Mouse (Mus musculus) adrenal gland, postnatal 36 days (tissue): ENCODE measurements around the gene Rab3b. TPM values are rescaled to one million over a fixed set of nuclear protein-coding genes. Genes with fewer than 3 reads are reported as not detected.
"Not testable (repeated sequence)": the region's sequence is repeated elsewhere in the genome, so short reads cannot be mapped to it uniquely, and the experiment has no call there.

Experiments
- DNase-seq, 2 experiments: peaks; one replicate each; pipeline ENCODE4 v3.0.0; 2021; ENCODE audit warnings: mixed read lengths in 1 of 2
- total RNA-seq, 2 experiments: library from RNA; stranded (reverse); gene quantifications; 2 replicates each; pipeline ENCODE4 v1.2.3; 2021

Gene Rab3b
- total RNA-seq, 2 experiments from 2014 or later = 30.7 to 37.6 TPM

DNA sequence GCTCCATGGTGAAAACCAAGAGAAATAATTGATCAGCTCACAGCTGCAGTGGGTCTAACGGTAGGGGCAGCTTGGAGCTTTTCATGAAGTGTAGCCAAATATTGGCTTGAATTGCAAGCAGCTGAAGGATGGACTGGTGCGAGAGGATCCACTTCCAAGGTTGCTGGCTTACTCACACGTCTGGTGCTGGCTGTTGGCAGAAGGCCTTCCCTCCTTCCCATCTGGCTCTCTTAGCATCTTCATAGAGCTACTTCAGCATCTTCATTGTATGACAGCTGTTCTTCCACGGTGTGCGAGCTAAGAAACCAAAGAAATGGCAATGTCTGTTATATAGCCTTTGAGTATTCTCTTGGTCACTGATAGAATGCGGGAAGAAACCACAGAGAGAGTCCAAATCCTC lies 12.0 kb downstream of the Rab3b start:
- peak in 1 of 2 experiments; percentile 5 for DNase-seq

DNA sequence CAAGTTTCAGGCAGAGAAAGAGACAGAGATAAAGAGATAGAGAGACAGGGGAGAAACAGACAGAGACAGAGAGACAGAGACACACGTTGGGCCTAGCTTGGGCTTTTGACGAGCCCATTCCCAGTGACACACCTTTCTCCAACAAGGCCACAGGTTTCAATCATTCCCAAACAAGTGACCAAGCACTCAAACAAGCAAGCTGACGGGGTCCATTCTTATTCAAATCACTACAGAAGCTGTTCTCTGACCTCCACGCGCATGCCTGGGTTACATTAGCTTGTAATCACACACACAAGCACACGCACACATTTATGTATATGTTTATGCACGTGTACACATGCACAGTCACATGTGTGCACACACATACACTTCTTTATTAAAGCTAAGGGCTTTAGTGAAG lies 21.6 kb downstream of the Rab3b start:
- DNase-seq = no peak

DNA sequence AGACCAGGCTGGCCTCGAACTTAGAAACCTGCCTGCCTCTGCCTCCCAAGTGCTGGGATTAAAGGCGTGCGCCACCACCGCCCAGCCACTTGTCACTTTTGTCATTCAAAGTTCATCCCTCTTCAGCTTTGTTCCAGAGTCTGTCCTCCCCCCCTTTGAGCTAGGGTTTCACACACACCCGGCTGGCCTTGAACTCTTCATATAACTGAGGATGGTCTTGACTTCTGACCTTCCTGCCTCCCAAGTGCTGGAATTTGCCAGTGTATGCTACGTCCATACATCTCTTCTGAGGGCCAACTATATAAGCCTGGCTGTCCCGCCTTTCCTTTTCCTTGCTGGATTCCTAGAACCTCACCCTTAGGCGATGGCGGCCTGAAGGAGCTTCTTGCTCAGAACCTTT lies 24.0 kb downstream of the Rab3b start:
- no peak for DNase-seq

DNA sequence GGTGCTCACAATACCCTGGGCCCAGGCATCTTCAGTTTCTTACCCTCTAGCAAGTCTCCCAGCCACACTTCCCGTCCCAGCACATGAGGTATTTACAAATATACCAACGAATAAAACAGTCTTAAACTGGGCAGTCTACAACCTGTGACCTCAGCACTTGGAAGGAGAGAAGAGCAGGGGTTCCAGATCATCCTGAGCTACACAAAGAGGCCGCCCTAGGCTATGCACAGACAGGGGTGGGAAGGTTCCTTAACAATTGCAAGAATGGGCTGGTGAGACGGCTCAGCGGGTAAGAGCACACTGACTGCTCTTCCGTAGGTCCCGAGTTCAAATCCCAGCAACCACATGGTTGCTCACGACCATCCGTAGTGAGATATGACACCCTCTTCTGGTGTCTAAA lies 24.5 kb downstream of the Rab3b start:
- DNase-seq = no peak

DNA sequence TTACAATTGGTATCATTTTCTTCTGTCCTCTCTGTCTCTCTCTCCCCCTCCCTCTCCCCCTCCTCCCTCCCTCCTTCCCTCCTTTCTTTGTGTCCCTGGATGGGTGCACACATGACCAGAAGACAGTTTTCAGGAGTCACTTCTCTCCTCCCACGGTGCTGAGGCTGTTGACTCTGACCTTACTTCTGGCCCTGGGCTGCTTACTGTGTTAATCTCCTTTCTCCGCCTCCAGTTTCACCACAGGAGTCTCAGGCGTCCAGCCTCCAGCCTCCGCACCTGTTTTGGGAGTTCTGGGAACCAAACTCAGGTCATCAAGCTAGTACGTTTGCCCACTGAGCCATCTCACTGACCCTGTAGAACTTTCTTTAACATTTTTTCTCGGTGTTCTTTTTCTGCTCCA lies 25.2 kb downstream of the Rab3b start:
- DNase-seq = no peak

DNA sequence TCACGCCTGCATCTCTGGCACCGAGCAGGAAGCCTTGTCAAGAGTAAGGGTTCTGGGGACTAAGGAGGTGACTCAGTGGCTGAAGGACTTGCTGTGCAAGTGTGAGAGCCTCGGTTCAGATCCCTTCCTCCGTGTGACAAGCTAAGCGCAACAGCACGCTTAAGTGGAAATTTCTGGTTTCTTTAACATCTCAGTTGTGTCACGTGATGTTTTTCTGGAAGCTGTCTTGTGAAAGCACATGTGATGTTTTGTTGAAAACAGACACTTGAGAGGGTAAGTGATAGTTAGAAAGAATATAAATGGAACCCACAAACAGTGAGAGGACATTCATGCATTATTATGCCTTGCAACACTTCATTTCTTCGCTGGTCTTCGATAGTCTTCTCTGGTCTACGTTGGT lies 25.9 kb downstream of the Rab3b start:
- no peak for DNase-seq

DNA sequence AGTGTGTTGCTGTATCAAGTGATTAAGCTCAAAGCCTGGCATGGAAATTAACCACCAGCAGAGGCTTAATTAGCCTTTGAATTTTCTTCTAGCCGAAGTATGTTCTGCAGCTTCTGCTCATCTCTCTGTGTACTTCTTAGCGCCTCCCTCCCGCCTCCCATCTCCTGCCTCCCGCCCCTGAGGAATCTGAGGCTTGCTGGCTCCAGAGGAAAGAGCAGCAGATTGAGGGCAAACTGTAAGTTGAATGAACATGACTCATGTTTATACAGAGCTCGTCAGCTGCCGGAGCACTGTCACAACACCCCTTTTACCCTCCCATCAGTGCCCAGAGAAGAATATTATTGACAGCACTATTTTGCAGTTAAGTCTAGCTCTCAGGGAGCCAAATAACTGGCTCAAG lies 27.0 kb downstream of the Rab3b start:
- peak; percentile 4 to 9 for DNase-seq

DNA sequence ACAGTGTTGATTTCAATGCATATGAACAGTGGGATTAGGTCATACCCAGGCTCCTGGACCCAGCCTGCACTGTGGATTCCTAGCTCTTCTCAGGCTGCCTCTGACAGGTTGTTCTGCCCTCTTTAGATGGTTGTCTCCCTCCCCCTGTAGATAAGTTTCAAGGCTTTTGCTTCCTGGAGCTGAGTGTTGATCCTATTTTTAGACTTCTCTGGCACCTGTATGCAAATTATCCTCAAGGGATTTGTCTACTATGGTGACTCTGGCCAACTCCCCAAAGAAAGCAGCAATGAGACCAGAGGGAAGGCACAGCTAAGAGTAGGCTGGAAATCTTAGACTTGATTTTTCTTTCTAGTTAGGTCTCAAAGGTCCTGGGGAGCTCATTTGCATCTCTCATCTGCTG lies 28.6 kb downstream of the Rab3b start:
- DNase-seq = no peak

DNA sequence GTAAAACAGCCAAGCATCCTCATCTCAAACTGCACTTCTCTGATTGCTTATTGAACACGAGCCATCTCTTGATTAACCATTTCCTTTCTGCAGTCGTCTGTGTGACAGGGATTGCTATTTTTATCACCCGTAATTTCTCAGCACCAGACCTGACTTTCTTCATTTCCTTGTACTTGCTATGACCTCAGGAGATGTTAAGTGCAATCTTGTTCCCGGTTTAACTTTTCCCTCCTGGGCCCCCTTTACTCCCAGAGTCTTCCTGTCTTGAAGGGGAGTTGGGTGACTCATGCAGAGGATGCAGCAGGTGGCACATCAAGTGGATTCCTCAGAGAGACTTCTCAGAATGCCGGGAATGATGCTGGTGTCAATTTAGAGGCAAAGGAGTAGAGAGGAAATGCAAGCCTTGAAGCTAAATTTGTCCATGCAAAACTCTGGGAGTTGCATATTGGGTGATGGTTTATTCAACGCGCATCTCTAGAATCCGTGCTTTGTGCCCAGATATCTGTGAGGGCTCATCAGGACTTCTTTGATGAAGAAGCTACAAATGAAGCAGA lies 31.1 kb downstream of the Rab3b start:
- DNase-seq = no peak

DNA sequence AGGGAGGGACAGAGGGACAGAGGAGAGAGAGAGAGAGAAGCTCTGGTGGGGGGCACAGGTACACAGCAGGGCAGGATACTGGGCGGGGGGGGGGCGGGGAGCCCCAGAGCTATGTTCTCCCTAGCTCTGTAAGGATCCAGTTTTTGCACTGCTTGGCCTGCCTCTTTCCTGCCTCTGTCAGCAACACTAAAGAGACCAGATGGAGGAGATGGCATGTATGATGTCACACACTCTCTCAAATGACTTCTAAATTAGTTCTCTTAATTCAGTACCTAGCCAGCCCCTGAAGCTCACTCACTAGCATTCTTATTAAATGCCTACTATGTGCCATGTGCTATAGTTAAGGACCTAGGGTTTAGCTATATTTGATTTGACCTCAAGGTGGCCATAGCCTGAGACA lies 33.0 kb downstream of the Rab3b start:
- DNase-seq = no peak

DNA sequence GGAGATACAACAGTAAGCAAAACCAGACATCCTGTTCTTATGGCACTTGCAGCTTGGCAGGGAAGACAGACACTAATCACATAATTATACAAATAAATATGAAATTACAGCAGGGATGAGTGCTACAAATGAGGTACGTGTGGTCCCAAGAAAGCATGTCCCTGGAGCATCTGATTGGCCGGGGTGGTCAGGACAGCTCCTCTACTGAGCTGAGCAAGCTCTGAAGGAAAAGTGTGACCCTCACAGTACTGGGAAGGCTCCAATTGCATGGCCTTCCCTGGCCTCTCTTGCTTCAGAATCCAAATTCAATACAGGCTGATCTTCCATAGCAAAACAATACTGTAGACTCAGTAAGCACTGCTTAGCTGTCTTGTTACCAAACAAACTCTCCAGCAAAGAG lies 34.3 kb downstream of the Rab3b start:
- DNase-seq = no peak

DNA sequence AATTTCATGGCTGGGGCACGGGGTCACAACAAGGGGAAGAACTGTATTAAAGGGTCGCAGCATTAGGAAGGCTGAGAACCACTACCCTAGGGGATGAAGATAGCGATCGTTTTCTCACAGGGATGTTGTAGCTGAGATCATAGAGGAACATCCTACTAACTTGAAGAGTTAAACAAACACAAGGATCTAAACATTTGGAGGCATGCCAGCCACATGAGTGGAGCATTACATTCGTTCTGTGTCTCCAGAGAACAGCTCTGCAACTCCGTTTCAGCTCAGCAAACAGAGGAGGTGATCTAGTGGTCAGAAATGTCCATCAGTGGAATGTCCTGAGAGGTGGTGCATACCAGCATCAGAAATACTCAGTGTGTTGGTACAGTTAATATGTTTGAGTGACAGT lies 35.5 kb downstream of the Rab3b start:
- DNase-seq = no peak

DNA sequence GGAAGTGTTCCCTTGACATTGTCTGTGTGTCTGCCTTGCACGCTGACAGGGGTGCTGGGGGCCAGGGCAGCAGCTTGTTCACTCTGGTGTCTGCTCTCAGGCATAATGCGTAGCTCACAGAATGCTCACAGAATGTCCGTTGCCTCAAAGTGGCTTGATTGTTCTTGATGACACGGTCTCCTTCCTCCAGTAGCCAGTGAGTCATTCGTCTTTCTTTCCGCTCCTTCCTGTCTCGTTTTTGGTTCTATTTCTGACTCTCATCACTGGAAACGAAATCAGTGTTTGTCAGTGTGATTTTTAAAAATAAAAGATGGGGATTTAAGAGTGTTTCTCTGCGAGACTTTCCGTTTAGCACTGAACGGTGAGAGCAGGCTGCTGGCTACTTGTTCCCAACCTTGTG lies 36.2 kb downstream of the Rab3b start:
- DNase-seq = no peak

DNA sequence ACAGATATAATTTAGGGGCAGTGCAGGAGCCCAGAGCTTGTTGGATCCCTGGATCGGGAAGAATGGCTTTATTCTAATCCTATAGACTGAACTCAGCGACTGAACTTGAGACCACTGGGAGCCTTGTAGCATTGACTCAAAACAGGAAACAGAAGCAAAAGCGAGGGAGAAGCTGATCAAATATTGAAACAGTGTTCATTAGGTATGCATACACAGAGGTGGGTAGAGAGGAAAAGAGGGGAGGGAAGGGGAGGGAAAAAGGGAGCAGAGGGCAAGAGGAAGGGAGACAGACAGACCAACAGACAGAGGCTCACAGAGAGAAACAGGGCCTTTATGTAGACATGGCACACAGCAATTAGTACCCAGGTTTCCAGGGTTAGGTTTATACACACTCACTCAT lies 38.8 kb downstream of the Rab3b start:
- no peak for DNase-seq

DNA sequence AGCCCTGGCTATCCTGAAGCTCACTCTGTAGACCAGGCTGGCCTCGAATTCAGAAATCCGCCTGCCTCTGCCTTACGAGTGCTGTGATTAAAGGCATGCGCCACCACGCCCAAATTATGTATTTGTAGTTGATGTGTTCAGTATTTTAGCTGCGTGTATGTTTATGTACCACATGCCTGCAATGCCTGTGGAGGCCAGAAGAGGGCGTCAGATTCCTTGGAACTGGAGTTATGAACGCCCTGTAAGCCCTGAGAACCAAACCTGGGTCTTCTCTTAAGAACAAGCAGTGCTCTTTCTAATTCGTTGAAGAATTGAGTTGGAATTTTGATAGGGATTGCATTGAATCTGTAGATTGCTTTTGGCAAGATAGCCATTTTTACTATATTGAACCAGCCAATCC lies 49.1 kb downstream of the Rab3b start:
- not testable (repeated sequence) for DNase-seq

DNA sequence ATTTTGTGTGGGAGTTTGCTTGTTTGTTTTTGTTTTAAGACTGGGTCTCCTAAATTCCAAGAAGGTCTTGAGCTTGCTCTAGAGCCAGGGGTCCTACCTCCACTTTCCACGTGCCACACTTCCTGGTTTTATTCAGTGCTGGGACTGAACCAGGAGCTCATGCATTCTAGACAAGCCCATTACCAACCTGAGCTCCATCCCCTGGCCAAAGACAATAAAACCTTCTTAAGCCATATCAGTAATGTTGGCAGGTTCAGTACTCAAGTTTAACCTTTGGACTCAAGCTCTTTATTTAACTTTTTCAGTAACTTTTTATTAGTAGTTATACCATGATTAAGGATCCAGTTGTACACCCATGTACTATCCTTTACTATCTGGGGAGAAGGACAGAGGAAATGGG lies 54.3 kb downstream of the Rab3b start:
- DNase-seq = no peak

DNA sequence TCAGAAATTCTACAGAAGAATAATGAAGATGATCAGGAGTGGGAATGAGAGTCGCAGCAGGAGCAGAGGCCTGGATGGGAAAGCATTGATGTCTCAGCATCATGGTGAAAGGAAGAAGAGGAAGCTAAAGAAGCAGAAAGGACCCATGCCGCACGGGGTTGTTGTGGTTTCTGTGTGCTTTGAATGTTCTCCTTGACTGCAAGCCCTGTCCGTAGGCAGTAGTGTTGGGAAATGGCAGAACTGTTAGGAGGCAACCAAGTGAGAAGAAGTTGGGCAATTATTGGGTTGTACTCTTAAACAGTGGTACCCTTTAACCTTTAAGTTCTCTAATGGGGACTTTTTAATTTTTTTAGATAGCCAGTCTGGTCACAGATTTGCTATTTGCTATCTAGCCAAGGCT lies 56.0 kb downstream of the Rab3b start:
- no peak for DNase-seq

DNA sequence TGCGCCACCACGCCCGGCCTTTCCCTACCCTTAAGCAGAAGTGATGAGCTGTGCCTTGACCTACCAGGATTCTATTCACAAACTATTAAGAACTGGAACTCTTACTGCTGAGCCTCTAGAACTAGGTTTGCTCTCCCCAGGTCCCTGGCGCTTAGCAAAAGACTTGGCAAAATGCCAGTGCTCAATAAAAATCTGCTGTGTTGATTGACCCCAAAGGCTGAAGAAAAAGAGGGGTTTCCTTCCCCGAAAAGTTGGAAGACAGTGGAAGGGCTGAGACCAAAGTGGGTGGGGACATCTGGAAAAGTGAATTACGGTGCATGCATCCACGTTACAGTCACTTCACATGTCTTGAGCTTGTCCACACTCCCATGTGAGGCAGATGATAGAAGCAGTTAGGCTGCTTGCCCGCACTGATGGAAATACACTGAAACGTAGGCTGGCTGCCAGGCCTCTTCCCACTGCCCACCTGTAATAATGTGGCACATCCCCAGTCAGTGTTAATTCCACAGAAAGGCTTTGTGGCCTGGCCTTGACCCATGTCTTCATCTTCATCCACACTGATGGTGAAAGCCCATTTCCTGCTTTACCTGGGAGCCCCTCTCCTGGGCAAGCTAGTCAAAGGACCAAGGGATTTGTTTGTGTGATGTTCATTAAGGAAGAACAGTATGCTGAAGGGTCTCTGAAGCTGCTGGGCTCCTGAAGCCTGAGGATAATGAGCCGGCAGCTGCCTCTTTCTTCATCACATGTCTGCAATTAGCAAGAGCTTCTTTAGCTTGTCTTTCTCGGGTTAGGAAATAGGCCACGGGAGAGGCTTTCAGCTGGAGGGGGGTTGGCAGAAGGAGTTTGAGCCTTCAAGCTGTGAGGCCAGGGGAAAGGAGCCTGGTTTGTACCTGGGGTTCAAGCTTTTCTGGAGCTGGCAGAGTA lies 59.2 kb downstream of the Rab3b start:
- DNase-seq = no peak

DNA sequence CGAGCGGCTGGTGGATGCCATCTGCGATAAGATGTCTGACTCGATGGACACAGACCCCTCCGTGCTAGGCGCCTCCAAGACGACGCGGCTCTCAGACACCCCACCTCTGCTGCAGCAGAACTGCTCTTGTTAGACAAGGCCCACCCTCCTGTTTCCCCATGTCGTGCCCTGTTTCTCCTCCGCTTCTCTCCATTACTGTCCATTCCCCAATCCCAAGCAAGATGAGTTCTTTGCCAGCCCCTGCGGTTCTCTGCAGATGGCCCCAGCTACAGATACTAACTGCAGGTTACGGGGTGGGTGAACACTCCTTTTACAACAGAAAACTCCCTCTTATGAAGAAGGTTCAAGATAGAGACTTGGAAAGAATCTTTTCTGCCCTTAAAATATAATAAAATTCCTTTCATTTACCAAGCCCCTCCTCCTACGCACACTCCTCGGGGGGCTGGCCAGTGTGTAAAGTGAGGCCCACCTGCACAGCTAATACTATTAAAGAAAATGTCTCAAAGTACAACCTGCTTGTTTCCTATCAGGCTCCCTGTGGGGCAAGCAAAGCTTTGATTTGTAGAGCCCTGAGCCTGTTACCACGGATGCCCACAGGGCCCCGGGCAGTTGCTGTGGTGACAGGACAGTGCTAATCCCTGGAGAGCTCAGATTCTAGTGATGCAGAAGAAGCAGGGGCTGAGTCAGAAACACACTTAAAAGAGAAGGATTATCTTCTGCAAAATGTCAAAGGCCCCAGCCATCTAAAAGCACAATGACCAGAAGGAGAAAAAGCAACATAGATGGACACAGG lies 62.0 kb downstream of the Rab3b start:
- no peak for DNase-seq

DNA sequence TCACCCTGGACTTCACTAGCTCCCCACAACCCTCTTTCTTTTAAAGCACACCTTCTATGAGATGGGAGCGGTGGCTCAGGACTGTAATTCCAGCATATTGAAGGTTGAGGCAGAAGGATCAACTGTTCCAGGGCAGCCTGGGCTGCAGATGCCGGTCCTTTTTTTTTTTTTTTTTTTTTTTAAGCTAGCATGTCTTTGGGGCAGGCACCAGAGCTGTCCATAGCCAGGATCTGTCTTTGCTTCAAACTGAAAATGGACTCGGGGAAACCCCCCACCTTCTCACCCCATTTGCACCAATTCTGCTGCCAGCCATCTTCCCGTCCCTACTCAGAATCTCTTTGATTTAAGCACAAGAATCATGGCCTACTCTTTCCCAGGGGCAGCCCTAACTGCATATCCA lies 63.3 kb downstream of the Rab3b start:
- no peak for DNase-seq

DNA sequence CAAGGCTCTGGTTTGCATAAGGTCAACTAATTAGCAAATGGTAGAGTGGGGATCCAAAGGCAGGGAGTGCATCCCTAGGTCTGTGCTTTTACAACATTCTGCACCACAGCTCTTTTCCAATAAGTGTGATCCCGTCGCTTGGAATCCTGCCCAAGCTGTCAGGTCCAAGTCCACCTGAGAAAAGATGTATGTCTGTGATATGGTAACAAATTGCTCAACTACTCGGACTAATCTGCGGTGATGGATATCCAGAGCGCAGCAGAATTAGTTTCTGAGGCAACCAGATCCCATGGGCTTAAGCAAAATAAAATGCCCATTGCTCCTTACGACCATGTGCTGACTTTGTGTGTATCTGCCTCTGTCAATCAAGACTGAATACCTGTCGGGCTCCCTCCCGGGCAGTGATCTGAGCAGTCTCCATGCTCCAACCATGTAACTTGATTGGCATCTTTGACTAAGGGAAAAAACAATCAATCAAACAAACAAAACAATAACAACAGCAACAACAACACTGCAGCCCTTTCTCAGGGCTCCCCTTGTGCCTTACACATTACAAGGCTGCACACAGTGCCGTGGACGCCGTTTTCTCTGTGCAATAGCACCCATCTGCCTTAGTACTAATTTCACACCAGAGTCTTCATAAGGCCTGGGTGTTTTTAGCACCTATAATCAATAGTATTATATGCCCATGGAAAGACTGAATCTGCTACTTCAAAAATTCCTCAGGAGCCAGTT lies 64.3 kb downstream of the Rab3b start:
- DNase-seq = no peak

DNA sequence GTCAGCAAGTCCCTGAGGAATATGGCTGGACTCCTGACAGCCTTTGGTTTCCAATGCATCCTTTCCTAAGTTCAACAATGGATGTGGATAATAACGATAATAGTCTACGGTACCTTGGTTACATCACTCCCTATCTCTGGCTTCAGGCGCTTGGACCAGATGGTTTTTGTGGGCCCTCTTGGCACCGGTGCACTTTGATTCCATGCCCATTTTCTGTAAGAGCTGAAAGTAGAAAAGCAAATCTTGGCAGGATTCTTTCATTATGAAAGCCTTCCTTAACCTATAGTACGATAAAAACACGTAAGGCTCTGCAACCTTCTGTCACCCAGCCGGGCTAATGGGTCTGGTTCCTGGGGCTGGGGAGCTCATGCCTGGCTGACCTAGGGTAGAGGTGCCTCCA lies 70.3 kb downstream of the Rab3b start:
- DNase-seq = no peak

DNA sequence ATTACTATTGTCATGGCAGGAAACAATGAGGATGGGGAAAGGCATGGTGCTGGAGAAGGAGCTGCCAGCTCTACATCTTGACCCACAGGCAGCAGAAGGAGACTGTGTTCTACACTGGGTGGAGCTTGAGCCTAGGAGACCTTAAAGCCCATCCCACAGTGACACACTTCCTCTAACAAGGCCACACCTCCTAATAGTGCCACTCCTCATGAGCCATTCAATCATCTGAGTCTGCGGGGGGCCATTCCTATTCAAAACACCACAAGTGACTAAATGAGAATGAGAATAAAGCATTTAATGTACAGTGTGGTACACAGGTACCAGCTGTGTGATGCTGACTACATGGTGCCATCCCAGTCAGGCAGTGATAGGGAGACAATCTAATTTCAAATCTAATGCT lies 71.3 kb downstream of the Rab3b start:
- no peak for DNase-seq
